Mouse (Mus musculus): ENCODE data around the gene Ankrd52. TPM values are rescaled to one million over a fixed set of nuclear protein-coding genes. Genes with fewer than 3 reads are reported as not detected.

The Ankrd52 gene
- polyA plus RNA-seq, 1 experiment from 2014 or later, result 16.0 TPM

GRCm38 (mm10) chr10:128370021-128370420 is 6.9 kb upstream of the Ankrd52 start:
- peaks cover 14% of the 10 kb centered on the region for H3K4me1 ChIP-seq
- no peak overlapping the region for H3K4me3 ChIP-seq
- H3K9ac ChIP-seq, result no peak overlapping the region
- H3K27me3 ChIP-seq, result no peaks in the 10 kb centered on the region
- H3K4me2 ChIP-seq, result no peak overlapping the region
- 68% methylated on average over 6 of the region's 6 CpGs for WGBS
- ATAC-seq (ENCODE audit: insufficient number of reproducible peaks, insufficient read depth, low FRiP score, low TSS enrichment, low read depth), result no peak
- no peaks in the 10 kb centered on the region for H3K9me3 ChIP-seq
- H3K36me3 ChIP-seq, result peaks cover 7% of the 10 kb centered on the region
- no peak overlapping the region for H3K27ac ChIP-seq

GRCm38 (mm10) chr10:128370601-128371000 is 6.3 kb upstream of the Ankrd52 start:
- Histone ChIP-seq H3K4me3 (no peak overlapping the region), H3K9ac (no peak overlapping the region), H3K4me2 (no peak overlapping the region), H3K4me1 (peaks cover 14% of the 10 kb centered on the region), H3K27me3 (no peaks in the 10 kb centered on the region), H3K9me3 (no peaks in the 10 kb centered on the region), H3K27ac (no peak overlapping the region), H3K36me3 (peaks cover under 1% of the 10 kb centered on the region)
- 50% methylated on average over 4 of the region's 4 CpGs for WGBS
- ATAC-seq (ENCODE audit: insufficient number of reproducible peaks, insufficient read depth, low FRiP score, low TSS enrichment, low read depth), result no peak

GRCm38 (mm10) chr10:128372142-128372541 is 4.8 kb upstream of the Ankrd52 start:
- Histone ChIP-seq H3K9ac (no peak overlapping the region), H3K4me1 (peaks cover 21% of the 10 kb centered on the region), H3K4me2 (no peak overlapping the region), H3K27me3 (no peaks in the 10 kb centered on the region), H3K4me3 (no peak overlapping the region), H3K27ac (no peak overlapping the region), H3K9me3 (no peaks in the 10 kb centered on the region), H3K36me3 (no peaks in the 10 kb centered on the region)
- ATAC-seq (ENCODE audit: insufficient number of reproducible peaks, insufficient read depth, low FRiP score, low TSS enrichment, low read depth), result no peak
- WGBS, result 79% methylated on average over 5 of the region's 5 CpGs

- Histone ChIP-seq H3K36me3 (no peaks in the 10 kb centered on the region; the same call in 1 of the 2 replicates), H3K9me3 (no peaks in the 10 kb centered on the region), H3K4me3 (no peak overlapping the region), H3K27me3 (no peaks in the 10 kb centered on the region), H3K4me1 (peaks cover 19% of the 10 kb centered on the region), H3K9ac (no peak overlapping the region), H3K27ac (no peak overlapping the region), H3K4me2 (no peak overlapping the region)
- no peak for ATAC-seq (ENCODE audit: insufficient number of reproducible peaks, insufficient read depth, low FRiP score, low TSS enrichment, low read depth)
- WGBS, result 77% methylated on average over 6 of the region's 6 CpGs
Measured at GRCm38 (mm10) chr10:128372989-128373748, 3.7 kb upstream of the Ankrd52 start.

GRCm38 (mm10) chr10:128374393-128374792 is 2.5 kb upstream of the Ankrd52 start:
- 75% methylated on average over 6 of the region's 6 CpGs for WGBS
- Histone ChIP-seq H3K4me3 (no peak overlapping the region), H3K36me3 (peaks cover 12% of the 10 kb centered on the region), H3K27me3 (no peaks in the 10 kb centered on the region), H3K9ac (no peak overlapping the region), H3K4me2 (no peak overlapping the region), H3K4me1 (peaks cover 26% of the 10 kb centered on the region), H3K9me3 (no peaks in the 10 kb centered on the region), H3K27ac (no peak overlapping the region)
- ATAC-seq (ENCODE audit: insufficient number of reproducible peaks, insufficient read depth, low FRiP score, low TSS enrichment, low read depth), result no peak

GRCm38 (mm10) chr10:128376099-128376454 is 838 bp upstream of the Ankrd52 start:
- Histone ChIP-seq H3K9me3 (no peaks in the 10 kb centered on the region), H3K4me1 (peaks cover 26% of the 10 kb centered on the region), H3K9ac (peak overlapping the region; percentile 99), H3K36me3 (peaks cover 29% of the 10 kb centered on the region), H3K27me3 (no peaks in the 10 kb centered on the region), H3K4me3 (peak overlapping the region; percentile 95), H3K27ac (peak overlapping the region; percentile 97), H3K4me2 (peak overlapping the region; percentile 81)
- WGBS, result 51% methylated on average over 4 of the region's 4 CpGs
- ATAC-seq (ENCODE audit: insufficient number of reproducible peaks, insufficient read depth, low FRiP score, low TSS enrichment, low read depth), result no peak

- ATAC-seq (ENCODE audit: insufficient number of reproducible peaks, insufficient read depth, low FRiP score, low TSS enrichment, low read depth), result peak; percentile 68
- Histone ChIP-seq H3K9me3 (no peaks in the 10 kb centered on the region), H3K4me1 (peaks cover 26% of the 10 kb centered on the region), H3K36me3 (peaks cover 42% of the 10 kb centered on the region), H3K9ac (peak overlapping the region; percentile 99), H3K4me3 (peak overlapping the region; percentile 95), H3K27ac (peak overlapping the region; percentile 97), H3K27me3 (no peaks in the 10 kb centered on the region), H3K4me2 (peak overlapping the region; percentile 81)
- under 1% methylated on average over 47 of the region's 47 CpGs for WGBS
Measured at GRCm38 (mm10) chr10:128377222-128377939, 466 bp downstream of the Ankrd52 start.

GRCm38 (mm10) chr10:128377940-128378448 is 1.1 kb downstream of the Ankrd52 start:
- Histone ChIP-seq H3K4me2 (peak overlapping the region; percentile 81), H3K9ac (peak overlapping the region; percentile 99), H3K4me3 (peak overlapping the region; percentile 95), H3K9me3 (no peaks in the 10 kb centered on the region), H3K36me3 (peaks cover 48% of the 10 kb centered on the region), H3K27me3 (no peaks in the 10 kb centered on the region), H3K4me1 (peaks cover 26% of the 10 kb centered on the region), H3K27ac (peak overlapping the region; percentile 97)
- WGBS, result 52% methylated on average over 14 of the region's 14 CpGs
- ATAC-seq (ENCODE audit: insufficient number of reproducible peaks, insufficient read depth, low FRiP score, low TSS enrichment, low read depth), result no peak

- peaks cover 53% of the 10 kb centered on the region for H3K36me3 ChIP-seq
- 61% methylated on average over 3 of the region's 3 CpGs for WGBS
- peak overlapping the region; percentile 81 for H3K4me2 ChIP-seq
- H3K4me3 ChIP-seq, result peak overlapping the region; percentile 95
- peaks cover 26% of the 10 kb centered on the region for H3K4me1 ChIP-seq
- H3K27me3 ChIP-seq, result no peaks in the 10 kb centered on the region
- H3K27ac ChIP-seq, result peak overlapping the region; percentile 4; the same call in 1 of the 2 replicates
- ATAC-seq (ENCODE audit: insufficient number of reproducible peaks, insufficient read depth, low FRiP score, low TSS enrichment, low read depth), result no peak
- H3K9me3 ChIP-seq, result no peaks in the 10 kb centered on the region
- peak overlapping the region; percentile 99 for H3K9ac ChIP-seq
Measured at GRCm38 (mm10) chr10:128378462-128378861, 1.5 kb downstream of the Ankrd52 start.

GRCm38 (mm10) chr10:128379260-128379659 is 2.3 kb downstream of the Ankrd52 start:
- H3K4me3 ChIP-seq, result no peak overlapping the region
- ATAC-seq (ENCODE audit: insufficient number of reproducible peaks, insufficient read depth, low FRiP score, low TSS enrichment, low read depth), result no peak
- no peak overlapping the region for H3K4me2 ChIP-seq
- H3K9ac ChIP-seq, result 0 out of 2 replicates have a peak overlapping the region, but pooled peaks have one; percentile 99
- WGBS, result 97% methylated on average over 7 of the region's 7 CpGs
- H3K36me3 ChIP-seq, result peaks cover 61% of the 10 kb centered on the region
- H3K27ac ChIP-seq, result no peak overlapping the region
- H3K9me3 ChIP-seq, result no peaks in the 10 kb centered on the region
- H3K4me1 ChIP-seq, result peaks cover 26% of the 10 kb centered on the region
- H3K27me3 ChIP-seq, result no peaks in the 10 kb centered on the region

- H3K27ac ChIP-seq, result no peak overlapping the region
- WGBS, result 80% methylated on average over 5 of the region's 5 CpGs
- H3K4me1 ChIP-seq, result peaks cover 26% of the 10 kb centered on the region
- H3K36me3 ChIP-seq, result peaks cover 73% of the 10 kb centered on the region
- no peaks in the 10 kb centered on the region for H3K9me3 ChIP-seq
- H3K4me2 ChIP-seq, result no peak overlapping the region
- H3K4me3 ChIP-seq, result no peak overlapping the region
- no peak overlapping the region for H3K9ac ChIP-seq
- no peaks in the 10 kb centered on the region for H3K27me3 ChIP-seq
- ATAC-seq (ENCODE audit: insufficient number of reproducible peaks, insufficient read depth, low FRiP score, low TSS enrichment, low read depth), result no peak
Measured at GRCm38 (mm10) chr10:128380565-128380964, 3.6 kb downstream of the Ankrd52 start.
